Mouse (Mus musculus) liver, postnatal 0 days (tissue): ENCODE measurements around the gene Frmd6.

Source experiments
- CTCF ChIP-seq: sonication (generic); IDR thresholded peaks from 2 replicates; pipeline ENCODE4 v1.5.1; 2016; ENCODE audit warnings: antibody characterized with exemption, low read depth
- EP300 ChIP-seq: IDR thresholded peaks from 2 replicates; pipeline ENCODE4 v1.6.1; 2016; ENCODE audit warnings: antibody characterized with exemption, low read depth, mild to moderate bottlenecking

DNA sequence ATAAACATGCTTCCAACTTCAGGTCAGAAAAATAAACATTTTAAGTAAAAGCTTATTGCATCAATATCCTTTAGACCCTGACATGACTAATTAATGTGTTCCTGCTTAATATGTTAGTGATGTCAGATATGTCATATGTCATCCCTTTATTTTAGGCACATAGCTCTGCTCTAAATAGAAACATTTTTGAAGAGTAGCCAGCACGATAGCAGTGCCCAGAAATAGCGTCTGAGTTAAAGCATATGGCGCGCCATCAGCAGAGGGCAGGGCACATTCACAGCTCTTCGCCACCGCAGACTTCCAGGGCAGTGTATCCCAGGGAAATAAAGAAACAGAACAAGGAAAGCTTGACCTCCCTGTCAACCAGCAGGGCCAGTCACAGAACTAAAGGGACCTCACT lies 13.1 kb upstream of the Frmd6 start:
- TF ChIP-seq EP300 (no peak), CTCF (no peak)
